ENCODE assay signal across 8 mouse cellular contexts in the genomic region with DNA sequence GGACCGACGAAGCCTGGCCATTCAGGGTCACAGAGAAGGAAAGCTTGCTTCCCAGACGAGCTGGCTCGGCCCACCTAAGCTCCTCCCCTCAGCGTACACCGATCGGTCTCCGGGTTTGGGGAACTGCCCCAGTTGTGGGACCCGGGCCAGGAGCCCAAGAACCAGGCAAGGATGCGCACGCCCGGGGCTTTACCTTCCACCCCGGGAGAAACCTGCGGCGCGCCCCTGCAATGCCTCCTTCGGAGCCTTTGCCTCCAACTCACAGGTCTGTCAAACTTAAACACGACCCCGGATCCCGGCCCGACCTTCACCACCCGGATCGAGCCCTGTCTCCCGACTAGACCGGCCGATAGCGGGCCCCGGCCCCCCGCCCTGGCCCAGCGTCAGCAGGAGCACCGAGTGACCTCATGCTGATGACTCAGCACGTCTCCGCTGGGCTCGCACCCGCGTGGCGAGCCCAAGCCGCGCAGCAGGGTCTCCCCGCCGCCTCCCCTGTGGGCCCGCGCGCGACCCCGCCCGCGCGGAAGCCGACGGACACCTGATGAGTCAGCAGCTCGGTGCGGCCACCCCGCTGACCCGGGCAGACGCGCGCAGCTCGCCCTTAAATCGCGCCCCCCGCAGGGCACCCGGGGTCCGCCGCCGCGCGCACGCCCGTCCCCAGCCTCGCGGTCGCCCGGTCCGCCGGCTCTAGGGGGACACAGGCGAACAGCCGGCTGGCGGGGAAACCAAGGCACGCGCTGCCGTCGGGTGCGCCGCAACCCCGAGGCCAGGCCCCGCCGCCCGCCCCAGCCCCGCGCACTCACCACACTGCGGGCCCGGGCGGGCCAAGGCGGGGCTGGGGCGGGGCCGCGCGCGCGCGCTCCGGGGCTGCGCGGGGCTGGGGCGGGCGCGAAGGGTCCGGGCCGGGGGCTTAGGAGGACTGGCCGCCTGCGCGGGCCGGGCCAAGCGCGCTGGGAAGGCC. TPM values are rescaled to one million over a fixed set of nuclear protein-coding genes. Genes with fewer than 3 reads are reported as not detected.
A peak's percentile ranks its signal among the peaks of the same experiment; 100 is the strongest.
DNase-seq lines count a peak whose midpoint lies in the region; ATAC-seq and TF ChIP-seq lines count a peak whose summit lies in the region.

No protein-coding gene starts in this region.

- H3K27me3 ChIP-seq in intestine, postnatal 0 days (replicated peaks; ENCODE audit: control insufficient read depth, insufficient read depth, low read length): no peaks in the 10 kb centered on the region
- H3K27me3 ChIP-seq in liver, adult 2 months (ENCODE audit: control insufficient read depth, insufficient read depth, low read length): no peaks in the 10 kb centered on the region
- H3K27me3 ChIP-seq in midbrain, postnatal 0 days (ENCODE audit: insufficient read depth, low read length): no peaks in the 10 kb centered on the region

- peak overlapping the region; percentile 91 for H3K27ac ChIP-seq in intestine, postnatal 0 days (ENCODE audit: low read depth, low read length)
- peak overlapping the region; percentile 90 for H3K27ac ChIP-seq in liver, adult 2 months (replicated peaks; ENCODE audit: insufficient read depth, low read depth, low read length)
- peak overlapping the region; percentile 91 for H3K27ac ChIP-seq in midbrain, postnatal 0 days (ENCODE audit: low read depth, low read length)

- H3K4me2 ChIP-seq in intestine, postnatal 0 days (replicated peaks; ENCODE audit: low read depth): peak overlapping the region; percentile 88
- peak overlapping the region; percentile 96 for H3K4me2 ChIP-seq in midbrain, postnatal 0 days (ENCODE audit: low read depth, low read length, poor library complexity, severe bottlenecking)

- H3K4me1 ChIP-seq in intestine, postnatal 0 days (replicated peaks; ENCODE audit: control insufficient read depth, insufficient read depth, low read length): peaks cover 9% of the 10 kb centered on the region
- H3K4me1 ChIP-seq in liver, adult 2 months (ENCODE audit: control insufficient read depth, insufficient read depth, low read length): peaks cover 27% of the 10 kb centered on the region
- peaks cover 5% of the 10 kb centered on the region for H3K4me1 ChIP-seq in midbrain, postnatal 0 days (ENCODE audit: insufficient read depth, low read length)

- ATAC-seq in cerebellum, adult (ENCODE audit: insufficient number of reproducible peaks, low FRiP score, low TSS enrichment): no peak
- ATAC-seq in granulocyte monocyte progenitor cell, adult 5-6 weeks (replicated peaks; ENCODE audit: poor library complexity, severe bottlenecking): peak; percentile 26
- peak; percentile 72 for ATAC-seq in intestine, postnatal 0 days
- ATAC-seq in midbrain, postnatal 0 days (ENCODE audit: low FRiP score): peak; percentile 79

- no peak for TF ChIP-seq CTCF in intestine, postnatal 0 days (IDR thresholded peaks at IDR 0.05; ENCODE audit: low read depth)
- TF ChIP-seq CTCF in liver, adult 2 months (IDR thresholded peaks at IDR 0.05; ENCODE audit: low read depth, low read length): no peak
- TF ChIP-seq CTCF in midbrain, postnatal 0 days (IDR thresholded peaks at IDR 0.05): no peak

- peak; percentile 70 for DNase-seq in cerebellum, adult 11 months
- DNase-seq in embryo, embryonic 11 days: peak; percentile 81
- DNase-seq in liver, adult 2 months (ENCODE audit: extremely low read depth, low read depth, low spot score): peak; percentile 83
- peak; percentile 64 for DNase-seq in midbrain, postnatal 0 days (ENCODE audit: low spot score)
- DNase-seq in spleen, postnatal 10 days (ENCODE audit: low spot score in 2 of 2): peak; percentile 84 to 86

- peak overlapping the region; percentile 63 for H3K4me3 ChIP-seq in intestine, postnatal 0 days (ENCODE audit: low read depth, low read length)
- peak overlapping the region; percentile 84 for H3K4me3 ChIP-seq in liver, adult 2 months (ENCODE audit: insufficient read depth, low read depth, low read length)
- peak overlapping the region; percentile 89 for H3K4me3 ChIP-seq in midbrain, postnatal 0 days (ENCODE audit: low read depth, low read length)

- H3K9ac ChIP-seq in intestine, postnatal 0 days (ENCODE audit: low read depth, low read length): peak overlapping the region; percentile 80
- peak overlapping the region; percentile 98 for H3K9ac ChIP-seq in liver, adult 2 months (ENCODE audit: low read depth, low read length)
- peak overlapping the region; percentile 83 for H3K9ac ChIP-seq in midbrain, postnatal 0 days (replicated peaks; ENCODE audit: low read length, poor library complexity, severe bottlenecking)

- TF ChIP-seq POLR2A in liver, adult 2 months (IDR thresholded peaks at IDR 0.05; ENCODE audit: extremely low read depth, insufficient read depth, low read length): 0 out of 2 replicates have a peak, but pooled peaks have one; percentile 40

- H3K9me3 ChIP-seq in intestine, postnatal 0 days (ENCODE audit: control insufficient read depth): no peaks in the 10 kb centered on the region
- no peaks in the 10 kb centered on the region for H3K9me3 ChIP-seq in midbrain, postnatal 0 days (ENCODE audit: low read length)

- WGBS in intestine, postnatal 0 days: under 1% methylated on average over 97 of the region's 116 CpGs
- 1% methylated on average over 114 of the region's 116 CpGs for WGBS in liver, adult 2 months
- under 1% methylated on average over 96 of the region's 116 CpGs for WGBS in midbrain, postnatal 0 days

- peaks cover 9% of the 10 kb centered on the region for H3K36me3 ChIP-seq in intestine, postnatal 0 days (ENCODE audit: control insufficient read depth, insufficient read depth)
- H3K36me3 ChIP-seq in liver, adult 2 months (ENCODE audit: control insufficient read depth, insufficient read depth, low read length): no peaks in the 10 kb centered on the region
- H3K36me3 ChIP-seq in midbrain, postnatal 0 days (ENCODE audit: insufficient read depth, low read length): peaks cover 17% of the 10 kb centered on the region

- peaks cover 7% of the 10 kb centered on the region; the same call in 1 of the 2 replicates for H3K79me2 ChIP-seq in liver, adult 2 months (ENCODE audit: control insufficient read depth, insufficient read depth, low read length)

RNA-seq across cellular contexts. Expression of gene Mafg, which starts 0.6 kb away (rescaled TPM):
- total RNA-seq in granulocyte monocyte progenitor cell, adult 5-6 weeks (2014; fragmentation: Nextera tagmentation): 28.7 and 37.0 TPM in 2 replicates
- total RNA-seq in granulocyte monocyte progenitor cell, adult 5-6 weeks (2017): 30.2 and 36.6 TPM in 2 replicates
- 40.2 and 49.1 TPM in 2 replicates for polyA plus RNA-seq in intestine, postnatal 0 days (2015; fragmentation: Nextera tagmentation; extraction: Ambion mirVana)
- 41.9 and 44.2 TPM in 2 replicates for total RNA-seq in liver, adult 2 months (2014; rRNA removed)
- polyA plus RNA-seq in liver, adult 2 months (2012; rRNA removed): 60.5 and 64.2 TPM in 2 replicates
- 42.1 and 46.5 TPM in 2 replicates for total RNA-seq in midbrain, postnatal 0 days (2014; rRNA removed)
- polyA plus RNA-seq in midbrain, postnatal 0 days (2015; fragmentation: Nextera tagmentation; extraction: Ambion mirVana): 40.8 and 41.7 TPM in 2 replicates

RNA-seq across cellular contexts. Expression of gene Sirt7, which starts 7.8 kb away (rescaled TPM):
- total RNA-seq in granulocyte monocyte progenitor cell, adult 5-6 weeks (2014; fragmentation: Nextera tagmentation): 66.1 and 81.1 TPM in 2 replicates
- 57.4 and 75.0 TPM in 2 replicates for total RNA-seq in granulocyte monocyte progenitor cell, adult 5-6 weeks (2017)
- polyA plus RNA-seq in intestine, postnatal 0 days (2015; fragmentation: Nextera tagmentation; extraction: Ambion mirVana): 73.1 and 77.7 TPM in 2 replicates
- total RNA-seq in liver, adult 2 months (2014; rRNA removed): 31.1 and 36.3 TPM in 2 replicates
- 69.7 and 72.1 TPM in 2 replicates for polyA plus RNA-seq in liver, adult 2 months (2012; rRNA removed)
- total RNA-seq in midbrain, postnatal 0 days (2014; rRNA removed): 31.3 and 39.7 TPM in 2 replicates
- 34.7 and 36.0 TPM in 2 replicates for polyA plus RNA-seq in midbrain, postnatal 0 days (2015; fragmentation: Nextera tagmentation; extraction: Ambion mirVana)

RNA-seq across cellular contexts. Expression of gene Pycr1, which starts 10.7 kb away (rescaled TPM):
- 14.6 and 15.9 TPM in 2 replicates for total RNA-seq in granulocyte monocyte progenitor cell, adult 5-6 weeks (2014; fragmentation: Nextera tagmentation)
- 4.6 and 8.9 TPM in 2 replicates for total RNA-seq in granulocyte monocyte progenitor cell, adult 5-6 weeks (2017)
- polyA plus RNA-seq in intestine, postnatal 0 days (2015; fragmentation: Nextera tagmentation; extraction: Ambion mirVana): 5.3 and 6.5 TPM in 2 replicates
- 0.47 and 2.6 TPM in 2 replicates for total RNA-seq in liver, adult 2 months (2014; rRNA removed)
- 0.25 and 0.61 TPM in 2 replicates for polyA plus RNA-seq in liver, adult 2 months (2012; rRNA removed)
- 8.6 and 10.8 TPM in 2 replicates for total RNA-seq in midbrain, postnatal 0 days (2014; rRNA removed)
- 10.4 and 11.7 TPM in 2 replicates for polyA plus RNA-seq in midbrain, postnatal 0 days (2015; fragmentation: Nextera tagmentation; extraction: Ambion mirVana)

RNA-seq across cellular contexts. Expression of gene Pcyt2, which starts 15.1 kb away (rescaled TPM):
- 48.1 and 70.3 TPM in 2 replicates for total RNA-seq in granulocyte monocyte progenitor cell, adult 5-6 weeks (2014; fragmentation: Nextera tagmentation)
- 21.9 and 35.5 TPM in 2 replicates for total RNA-seq in granulocyte monocyte progenitor cell, adult 5-6 weeks (2017)
- polyA plus RNA-seq in intestine, postnatal 0 days (2015; fragmentation: Nextera tagmentation; extraction: Ambion mirVana): 320 and 378 TPM in 2 replicates
- 494 and 540 TPM in 2 replicates for total RNA-seq in liver, adult 2 months (2014; rRNA removed)
- 1,294 and 1,652 TPM in 2 replicates for polyA plus RNA-seq in liver, adult 2 months (2012; rRNA removed)
- 130 and 137 TPM in 2 replicates for total RNA-seq in midbrain, postnatal 0 days (2014; rRNA removed)
- 129 and 143 TPM in 2 replicates for polyA plus RNA-seq in midbrain, postnatal 0 days (2015; fragmentation: Nextera tagmentation; extraction: Ambion mirVana)

RNA-seq across cellular contexts. Expression of gene Myadml2, which starts 15.1 kb away (rescaled TPM):
- not detected in 2 replicates for total RNA-seq in granulocyte monocyte progenitor cell, adult 5-6 weeks (2014; fragmentation: Nextera tagmentation)
- 0.69 and 1.9 TPM in 2 replicates for total RNA-seq in granulocyte monocyte progenitor cell, adult 5-6 weeks (2017)
- not detected in 2 replicates for polyA plus RNA-seq in intestine, postnatal 0 days (2015; fragmentation: Nextera tagmentation; extraction: Ambion mirVana)
- not detected in 2 replicates for total RNA-seq in liver, adult 2 months (2014; rRNA removed)
- not detected in 2 replicates for polyA plus RNA-seq in liver, adult 2 months (2012; rRNA removed)
- 1.5 and 1.6 TPM in 2 replicates for total RNA-seq in midbrain, postnatal 0 days (2014; rRNA removed)
- 1.4 and 1.7 TPM in 2 replicates for polyA plus RNA-seq in midbrain, postnatal 0 days (2015; fragmentation: Nextera tagmentation; extraction: Ambion mirVana)
